Mouse (Mus musculus): Measurements from ENCODE around the gene Tmem254b. TPM values are rescaled to one million over a fixed set of nuclear protein-coding genes. Genes with fewer than 3 reads are reported as not detected.
A peak's percentile ranks its signal among the peaks of the same experiment; 100 is the strongest.
"Not testable (repeated sequence)": the region's sequence is repeated elsewhere in the genome, so short reads cannot be mapped to it uniquely, and the experiment has no call there.

Gene Tmem254b
- 14.3 and 20.6 TPM in 2 replicates for polyA plus RNA-seq (2015; fragmentation: Nextera tagmentation; extraction: Ambion mirVana)

- H3K27ac ChIP-seq (replicated peaks); H3K27me3 ChIP-seq; H3K36me3 ChIP-seq; H3K9ac ChIP-seq (replicated peaks); H3K4me1 ChIP-seq; H3K9me3 ChIP-seq; H3K4me3 ChIP-seq; H3K4me2 ChIP-seq (replicated peaks): not testable (repeated sequence)
- peak; percentile 80; the same call in 1 of the 2 replicates for ATAC-seq (replicated peaks)
- no CpG with 5 or more reads among the region's 10 CpGs for WGBS
Observed at GRCm38 (mm10) chr14:26206926-26207247, at the start of gene Tmem254b. Gene Tmem254b (minus strand): TSS chr14:26207041.

DNA sequence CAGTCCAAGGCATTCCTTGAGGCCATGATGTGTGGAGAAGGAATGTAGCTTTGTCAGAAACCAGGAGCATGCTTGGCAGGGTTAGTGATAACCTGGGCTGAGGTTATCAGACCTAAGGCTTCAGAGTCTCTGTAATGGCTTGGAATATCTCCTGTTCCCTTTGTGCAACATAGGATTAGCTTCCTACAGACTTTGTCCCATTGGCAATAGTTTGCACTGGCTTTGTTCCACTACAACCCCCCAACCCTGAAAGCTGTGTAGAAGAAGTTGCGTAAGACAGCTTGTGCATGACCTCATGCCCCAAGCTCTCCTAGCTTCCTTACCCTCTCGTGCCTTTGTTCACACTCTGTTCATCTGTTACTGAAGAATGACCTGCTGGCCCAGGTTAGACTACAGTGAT lies 30.3 kb upstream of the Tmem254b start:
- WGBS, result no CpG with 5 or more reads among the region's 2 CpGs
- not testable (repeated sequence) for H3K36me3 ChIP-seq; H3K27ac ChIP-seq (replicated peaks); ATAC-seq (replicated peaks); H3K9me3 ChIP-seq; H3K4me1 ChIP-seq; H3K4me3 ChIP-seq; H3K27me3 ChIP-seq; H3K4me2 ChIP-seq (replicated peaks); H3K9ac ChIP-seq (replicated peaks)

DNA sequence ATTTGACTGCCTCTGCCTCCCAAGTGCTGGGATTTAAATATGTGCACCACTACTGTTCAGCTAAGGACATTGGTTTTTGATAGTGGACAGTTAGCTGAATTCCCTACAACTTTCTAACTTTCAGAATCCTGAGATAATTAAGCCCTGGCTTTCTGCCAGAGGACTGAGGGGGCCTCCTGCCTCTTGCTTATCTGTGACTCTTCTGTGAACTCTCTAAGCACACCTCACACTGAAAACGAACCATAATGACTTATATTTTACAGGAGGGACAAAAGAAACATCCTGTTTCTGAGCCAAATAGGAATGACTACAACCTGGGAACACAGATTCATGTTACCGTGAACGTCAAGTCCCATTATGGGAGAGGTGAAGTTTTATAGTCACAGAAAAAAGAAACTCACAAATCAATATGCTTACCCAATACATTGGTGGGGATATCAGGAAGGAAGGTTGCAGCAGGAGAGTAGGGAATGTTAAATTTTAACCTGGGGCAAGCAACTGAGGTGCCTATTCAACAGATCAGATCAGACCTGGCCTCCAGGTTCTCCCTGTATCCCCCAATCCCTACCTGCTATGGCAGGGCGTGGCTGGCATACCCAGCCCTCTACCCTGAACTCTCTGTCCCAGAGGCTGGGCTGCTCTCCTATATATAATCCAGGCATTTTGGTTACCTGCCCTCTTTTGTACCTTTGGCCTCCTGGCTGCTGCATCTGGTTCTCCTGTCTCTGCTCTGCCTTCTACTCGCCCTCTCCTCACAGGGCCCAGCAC lies 9.6 kb upstream of the Tmem254b start:
- not testable (repeated sequence) for H3K9me3 ChIP-seq; H3K27me3 ChIP-seq; H3K4me2 ChIP-seq (replicated peaks); H3K9ac ChIP-seq (replicated peaks); H3K4me1 ChIP-seq; H3K36me3 ChIP-seq; ATAC-seq (replicated peaks); H3K27ac ChIP-seq (replicated peaks); H3K4me3 ChIP-seq
- WGBS, result no CpG with 5 or more reads among the region's 5 CpGs

DNA sequence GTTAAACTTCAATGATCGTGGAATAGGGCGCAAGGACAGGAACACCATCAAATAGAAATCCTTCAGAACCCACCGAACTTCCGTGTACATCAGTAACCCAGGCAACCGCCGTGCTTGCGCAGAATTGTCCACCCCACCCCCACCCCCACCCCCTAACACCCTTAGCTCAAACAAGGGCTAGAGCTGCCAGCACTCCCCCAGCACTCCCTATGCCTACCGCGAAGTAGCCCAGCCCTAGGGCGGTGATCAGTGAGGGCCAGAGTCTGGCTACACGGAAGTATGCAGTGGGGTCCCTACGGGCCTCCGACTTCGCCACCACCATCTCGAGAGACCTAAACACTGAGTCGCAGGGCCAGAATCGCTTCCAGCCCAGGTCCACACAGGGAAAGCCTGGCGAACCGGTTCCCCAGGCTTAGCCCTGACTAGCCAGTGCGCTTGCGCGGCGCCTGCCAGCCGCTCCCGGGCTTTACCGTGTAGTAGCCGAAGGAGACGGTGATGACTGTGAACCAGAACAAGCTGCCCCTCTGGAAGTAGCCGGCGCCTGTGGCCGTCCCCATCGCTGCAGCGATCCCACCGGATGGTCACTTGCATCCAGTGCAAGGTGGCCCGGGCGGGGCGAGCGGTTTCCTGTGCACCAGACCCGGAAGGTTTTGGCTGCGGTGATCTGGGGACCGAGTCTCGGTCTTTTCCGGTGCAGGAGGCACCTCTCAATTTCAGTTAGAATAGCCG lies 480 bp downstream of the Tmem254b start:
- H3K36me3 ChIP-seq; H3K27ac ChIP-seq (replicated peaks); H3K9ac ChIP-seq (replicated peaks); H3K4me2 ChIP-seq (replicated peaks); H3K4me1 ChIP-seq; H3K4me3 ChIP-seq; H3K27me3 ChIP-seq; H3K9me3 ChIP-seq: not testable (repeated sequence)
- no CpG with 5 or more reads among the region's 44 CpGs for WGBS
- ATAC-seq (replicated peaks), result peak; percentile 88

GRCm38 (mm10) chr14:26197851-26198250 lies 9.0 kb downstream of the Tmem254b start:
- not testable (repeated sequence) for H3K9ac ChIP-seq (replicated peaks)
- WGBS, result no CpG with 5 or more reads among the region's 3 CpGs

GRCm38 (mm10) chr14:26188361-26188760 lies 18.5 kb downstream of the Tmem254b start:
- not testable (repeated sequence) for H3K27me3 ChIP-seq; H3K9me3 ChIP-seq; ATAC-seq (replicated peaks); H3K36me3 ChIP-seq; H3K4me1 ChIP-seq; H3K27ac ChIP-seq (replicated peaks); H3K4me2 ChIP-seq (replicated peaks); H3K4me3 ChIP-seq; H3K9ac ChIP-seq (replicated peaks)
- WGBS, result no CpG with 5 or more reads among the region's 8 CpGs

More at GRCm38 (mm10) chr14:26197851-26198250, 9.0 kb downstream of the Tmem254b start:
- not testable (repeated sequence) for ATAC-seq (replicated peaks); H3K4me1 ChIP-seq; H3K9me3 ChIP-seq; H3K36me3 ChIP-seq; H3K4me3 ChIP-seq; H3K27me3 ChIP-seq; H3K4me2 ChIP-seq (replicated peaks); H3K27ac ChIP-seq (replicated peaks)

GRCm38 (mm10) chr14:26186638-26187037 lies 20.2 kb downstream of the Tmem254b start:
- H3K9me3 ChIP-seq; H3K4me1 ChIP-seq; H3K36me3 ChIP-seq; H3K27me3 ChIP-seq; ATAC-seq (replicated peaks); H3K27ac ChIP-seq (replicated peaks); H3K9ac ChIP-seq (replicated peaks); H3K4me2 ChIP-seq (replicated peaks); H3K4me3 ChIP-seq: not testable (repeated sequence)
- no CpG with 5 or more reads among the region's 9 CpGs for WGBS

DNA sequence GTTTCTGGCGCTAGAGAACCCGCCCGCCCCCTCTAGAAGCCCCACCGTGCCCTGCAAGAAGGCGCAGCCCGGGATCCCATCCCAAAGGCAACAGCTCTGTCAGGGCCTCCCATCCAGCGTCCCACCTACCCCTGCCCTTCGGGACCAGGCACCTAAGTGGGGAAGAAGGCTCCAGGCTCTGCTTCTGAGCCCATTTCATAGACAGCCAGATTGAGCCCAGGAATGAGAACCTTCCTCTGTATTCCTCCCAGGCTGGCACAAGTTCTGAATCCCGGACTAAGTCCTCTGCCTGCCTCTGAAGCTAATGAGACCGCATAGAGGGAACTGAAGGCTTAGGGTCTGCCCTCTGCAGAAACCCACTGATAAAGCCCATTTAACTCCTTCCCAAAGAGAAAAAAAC lies 24.5 kb downstream of the Tmem254b start, which contains the start of gene Plac9b:
Gene Plac9b (minus strand): TSS at position 101 of the 400 bp plus-strand sequence.
- WGBS, result no CpG with 5 or more reads among the region's 10 CpGs
- H3K4me1 ChIP-seq; H3K4me2 ChIP-seq (replicated peaks); H3K27me3 ChIP-seq; H3K4me3 ChIP-seq; H3K9me3 ChIP-seq; H3K27ac ChIP-seq (replicated peaks); H3K36me3 ChIP-seq; H3K9ac ChIP-seq (replicated peaks); ATAC-seq (replicated peaks): not testable (repeated sequence)

DNA sequence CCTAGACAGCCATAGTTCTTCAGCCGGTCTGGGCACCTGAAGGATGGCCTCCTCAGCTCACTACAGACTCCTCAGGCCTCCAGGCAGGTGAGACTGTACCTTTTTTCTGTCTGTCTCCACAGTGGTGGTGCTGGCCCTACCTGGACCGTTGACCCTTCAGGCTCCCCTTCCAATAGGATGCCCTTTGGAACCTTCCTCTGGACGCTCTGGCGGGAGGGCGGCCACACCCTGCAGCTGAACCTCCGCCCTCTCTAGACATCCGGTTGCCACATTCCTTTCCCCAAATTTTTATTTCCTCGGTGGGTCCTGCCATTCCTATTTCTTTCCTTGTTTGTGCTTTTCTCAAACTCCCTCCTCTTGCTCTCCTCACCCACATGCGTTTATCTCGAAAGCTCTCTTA lies 25.2 kb downstream of the Tmem254b start:
- not testable (repeated sequence) for H3K4me3 ChIP-seq; H3K4me2 ChIP-seq (replicated peaks); H3K27me3 ChIP-seq; H3K9ac ChIP-seq (replicated peaks); H3K27ac ChIP-seq (replicated peaks); H3K9me3 ChIP-seq; H3K4me1 ChIP-seq; H3K36me3 ChIP-seq; ATAC-seq (replicated peaks)
- WGBS, result no CpG with 5 or more reads among the region's 10 CpGs

DNA sequence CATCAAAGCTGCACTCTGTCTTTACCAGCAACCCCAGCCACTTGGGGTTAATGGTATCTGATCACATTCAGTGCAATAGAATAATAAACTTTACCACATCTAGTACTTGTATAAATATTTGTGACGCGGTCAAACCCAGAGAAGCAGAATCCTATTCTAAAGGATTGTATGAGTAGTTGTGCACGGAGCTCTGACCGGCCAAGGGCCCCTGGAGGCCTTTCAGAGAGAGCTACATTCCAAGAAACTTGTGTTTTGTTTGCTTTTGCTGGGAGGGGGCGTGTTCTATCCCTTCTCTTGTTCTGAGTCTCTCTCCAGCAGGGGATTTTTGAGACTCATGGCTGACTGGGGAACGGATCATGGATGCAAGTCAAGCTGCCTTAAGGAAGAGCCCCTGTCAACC lies 31.8 kb downstream of the Tmem254b start:
- ATAC-seq (replicated peaks); H3K4me1 ChIP-seq; H3K9me3 ChIP-seq; H3K4me2 ChIP-seq (replicated peaks); H3K27me3 ChIP-seq; H3K9ac ChIP-seq (replicated peaks); H3K36me3 ChIP-seq; H3K4me3 ChIP-seq; H3K27ac ChIP-seq (replicated peaks): not testable (repeated sequence)
- no CpG with 5 or more reads among the region's 6 CpGs for WGBS

DNA sequence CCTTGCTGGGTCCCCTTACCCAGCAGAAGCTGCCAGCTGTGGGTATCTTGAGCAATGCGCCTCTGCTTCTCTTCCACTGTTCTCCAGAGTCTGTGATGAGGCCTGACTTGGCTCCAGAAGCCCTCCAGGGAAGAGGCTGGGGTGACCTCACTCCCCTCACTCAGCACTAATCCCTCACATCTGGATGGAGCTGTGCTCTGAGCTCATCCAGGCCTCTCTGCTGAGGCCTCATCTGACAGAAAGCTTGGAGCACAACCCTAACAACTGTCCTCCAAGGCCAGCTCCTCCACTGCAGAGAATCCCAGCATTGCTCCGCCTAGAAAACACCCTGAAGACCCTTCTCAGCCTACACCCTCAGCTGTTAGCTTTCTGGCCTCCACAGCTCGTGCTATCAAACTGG lies 32.9 kb downstream of the Tmem254b start:
- H3K4me1 ChIP-seq; H3K36me3 ChIP-seq; H3K4me3 ChIP-seq; H3K9ac ChIP-seq (replicated peaks); H3K27me3 ChIP-seq; H3K4me2 ChIP-seq (replicated peaks); H3K9me3 ChIP-seq; ATAC-seq (replicated peaks); H3K27ac ChIP-seq (replicated peaks): not testable (repeated sequence)
- no CpG with 5 or more reads among the region's 3 CpGs for WGBS

- not testable (repeated sequence) for H3K36me3 ChIP-seq; H3K4me3 ChIP-seq; H3K9ac ChIP-seq (replicated peaks); H3K27ac ChIP-seq (replicated peaks); H3K27me3 ChIP-seq; H3K4me1 ChIP-seq; H3K4me2 ChIP-seq (replicated peaks); H3K9me3 ChIP-seq; ATAC-seq (replicated peaks)
- no CpG with 5 or more reads among the region's 12 CpGs for WGBS
Observed at GRCm38 (mm10) chr14:26165266-26165665, 41.6 kb downstream of the Tmem254b start.

DNA sequence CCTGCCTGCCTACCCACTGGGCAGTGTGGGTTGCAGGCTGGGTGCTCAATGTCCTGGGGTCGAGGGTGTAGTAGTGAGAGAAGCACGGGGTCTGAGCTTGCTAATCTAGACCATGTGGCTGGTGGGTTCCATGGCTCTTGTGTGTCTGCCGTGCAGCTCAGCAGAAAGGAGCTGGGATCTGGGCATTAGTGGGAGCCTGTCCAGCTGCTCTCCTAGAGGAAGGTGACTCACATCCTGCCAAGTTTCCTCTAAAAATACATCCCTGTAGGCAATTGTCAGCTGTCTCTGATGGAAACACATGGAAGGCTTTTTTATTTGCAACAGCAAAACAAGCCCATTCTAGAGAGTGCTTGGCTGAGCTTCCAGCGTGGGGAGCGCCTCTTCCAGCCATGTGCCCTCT lies 44.4 kb downstream of the Tmem254b start:
- not testable (repeated sequence) for H3K27ac ChIP-seq (replicated peaks); H3K4me2 ChIP-seq (replicated peaks); H3K4me3 ChIP-seq; H3K9me3 ChIP-seq; H3K4me1 ChIP-seq; H3K36me3 ChIP-seq; H3K27me3 ChIP-seq; H3K9ac ChIP-seq (replicated peaks); ATAC-seq (replicated peaks)
- no CpG with 5 or more reads among the region's 5 CpGs for WGBS
